Mouse (Mus musculus): ENCODE data around the gene Tmem205. TPM values are rescaled to one million over a fixed set of nuclear protein-coding genes. Genes with fewer than 3 reads are reported as not detected.

Tmem205 gene
- polyA plus RNA-seq, 1 experiment from 2014 or later: 54.0 TPM

DNA sequence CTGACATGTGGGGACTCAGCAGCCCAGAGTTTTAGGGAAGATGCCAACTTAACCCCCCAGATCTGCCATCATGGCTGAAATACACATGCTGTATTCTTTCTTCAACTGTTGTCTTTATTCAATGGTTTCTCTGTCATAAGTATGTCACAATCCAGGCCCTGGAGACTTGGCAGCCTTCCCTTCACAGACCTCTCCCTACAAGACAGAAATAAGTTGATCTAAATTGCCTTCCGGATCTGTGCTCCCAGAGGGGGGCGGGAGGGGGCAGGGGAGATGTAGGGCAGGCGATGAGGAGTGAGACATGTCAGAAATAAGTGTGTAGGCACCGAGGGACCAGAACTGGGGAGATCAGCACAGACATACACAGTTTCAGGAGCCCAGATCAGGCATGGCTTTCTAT is 55.2 kb downstream of the Tmem205 start:
- H3K9me3 ChIP-seq (ENCODE audit: control insufficient read depth, low read length): no peaks in the 10 kb centered on the region
- H3K27me3 ChIP-seq (ENCODE audit: control insufficient read depth, insufficient read depth, low read length): no peaks in the 10 kb centered on the region
- WGBS: 65% methylated on average over 4 of the region's 4 CpGs
- H3K36me3 ChIP-seq (ENCODE audit: control insufficient read depth, insufficient read depth, low read length): no peaks in the 10 kb centered on the region
- H3K27ac ChIP-seq (ENCODE audit: low read depth, low read length): no peak overlapping the region
- H3K4me3 ChIP-seq (ENCODE audit: low read length): no peak overlapping the region
- ATAC-seq (ENCODE audit: low FRiP score, low TSS enrichment): no peak
- H3K4me1 ChIP-seq (ENCODE audit: control insufficient read depth, insufficient read depth, low read length): no peaks in the 10 kb centered on the region
- H3K9ac ChIP-seq (ENCODE audit: low read depth, low read length): no peak overlapping the region
- no peak overlapping the region for H3K4me2 ChIP-seq (replicated peaks; ENCODE audit: low read depth, low read length)

Other genes starting within 250 kb of the Tmem205 start
- 13.2 and 15.8 TPM in 2 replicates for gene Ldlr, start 204.1 kb downstream of the Tmem205 start, polyA plus RNA-seq (2014; fragmentation: Nextera tagmentation; extraction: Ambion mirVana)
- gene Spc24, start 167.3 kb downstream of the Tmem205 start, polyA plus RNA-seq (2014; fragmentation: Nextera tagmentation; extraction: Ambion mirVana): 139 and 150 TPM in 2 replicates
- 9.4 and 14.3 TPM in 2 replicates for gene Kank2, start 128.8 kb downstream of the Tmem205 start, polyA plus RNA-seq (2014; fragmentation: Nextera tagmentation; extraction: Ambion mirVana)
- gene Angptl8, start 92.0 kb downstream of the Tmem205 start, polyA plus RNA-seq (2014; fragmentation: Nextera tagmentation; extraction: Ambion mirVana): 2.6 and 3.4 TPM in 2 replicates
- gene Dock6, start 74.9 kb downstream of the Tmem205 start, polyA plus RNA-seq (2014; fragmentation: Nextera tagmentation; extraction: Ambion mirVana): 31.9 and 39.7 TPM in 2 replicates
- gene Rab3d, start 9.4 kb downstream of the Tmem205 start, polyA plus RNA-seq (2014; fragmentation: Nextera tagmentation; extraction: Ambion mirVana): 4.6 and 8.3 TPM in 2 replicates
- gene Ccdc159, start 85 bp downstream of the Tmem205 start, polyA plus RNA-seq (2014; fragmentation: Nextera tagmentation; extraction: Ambion mirVana): 3.4 and 4.0 TPM in 2 replicates
- 7.0 and 9.2 TPM in 2 replicates for gene Plppr2, start 9.5 kb upstream of the Tmem205 start, polyA plus RNA-seq (2014; fragmentation: Nextera tagmentation; extraction: Ambion mirVana)
- 11.4 and 12.8 TPM in 2 replicates for gene Swsap1, start 28.2 kb upstream of the Tmem205 start, polyA plus RNA-seq (2014; fragmentation: Nextera tagmentation; extraction: Ambion mirVana)
- gene Epor, start 36.0 kb upstream of the Tmem205 start, polyA plus RNA-seq (2014; fragmentation: Nextera tagmentation; extraction: Ambion mirVana): 10.5 and 11.4 TPM in 2 replicates
- gene Rgl3, start 61.9 kb upstream of the Tmem205 start, polyA plus RNA-seq (2014; fragmentation: Nextera tagmentation; extraction: Ambion mirVana): 13.7 and 20.8 TPM in 2 replicates
- gene Ccdc151, start 75.1 kb upstream of the Tmem205 start, polyA plus RNA-seq (2014; fragmentation: Nextera tagmentation; extraction: Ambion mirVana): 1.8 and 2.3 TPM in 2 replicates
- gene Prkcsh, start 75.2 kb upstream of the Tmem205 start, polyA plus RNA-seq (2014; fragmentation: Nextera tagmentation; extraction: Ambion mirVana): 104 and 118 TPM in 2 replicates
- gene Elavl3, start 124.5 kb upstream of the Tmem205 start, polyA plus RNA-seq (2014; fragmentation: Nextera tagmentation; extraction: Ambion mirVana): 0.12 and 0.20 TPM in 2 replicates
- gene Gm49318, start 143.7 kb upstream of the Tmem205 start, polyA plus RNA-seq (2014; fragmentation: Nextera tagmentation; extraction: Ambion mirVana): not detected in 2 replicates
- 9.9 and 11.0 TPM in 2 replicates for gene Zfp653, start 143.8 kb upstream of the Tmem205 start, polyA plus RNA-seq (2014; fragmentation: Nextera tagmentation; extraction: Ambion mirVana)
- gene Ecsit, start 157.9 kb upstream of the Tmem205 start, polyA plus RNA-seq (2014; fragmentation: Nextera tagmentation; extraction: Ambion mirVana): 29.9 and 41.5 TPM in 2 replicates
- 4.7 and 5.1 TPM in 2 replicates for gene Cnn1, start 171.7 kb upstream of the Tmem205 start, polyA plus RNA-seq (2014; fragmentation: Nextera tagmentation; extraction: Ambion mirVana)
- 216 and 237 TPM in 2 replicates for gene Elof1, start 189.6 kb upstream of the Tmem205 start, polyA plus RNA-seq (2014; fragmentation: Nextera tagmentation; extraction: Ambion mirVana)
- gene Acp5, start 208.2 kb upstream of the Tmem205 start, polyA plus RNA-seq (2014; fragmentation: Nextera tagmentation; extraction: Ambion mirVana): 3.3 TPM in 2 replicates
- 68.6 and 82.9 TPM in 2 replicates for gene Pigyl, start 229.3 kb upstream of the Tmem205 start, polyA plus RNA-seq (2014; fragmentation: Nextera tagmentation; extraction: Ambion mirVana)

All from kidney, embryonic 14.5 days (tissue).